Comparison of ENCODE assay signal across 12 mouse cellular contexts in genomic region chr15:101567780-101568179, GRCm38 (mm10). TPM values are rescaled to one million over a fixed set of nuclear protein-coding genes. Genes with fewer than 3 reads are reported as not detected.
DNase-seq lines count a peak whose midpoint lies in the region; ATAC-seq and TF ChIP-seq lines count a peak whose summit lies in the region.
"Had no signal": no experiment of that assay in that cellular context is flagged by ENCODE, and none has a peak within 500 bp of the region (broad histone marks: within the 10 kb centered on the region; RNA-seq: fewer than 3 reads in every experiment).

No protein-coding gene starts in this region.

- no peak overlapping the region for H3K4me2 ChIP-seq in liver, embryonic 12.5 days
- no peak overlapping the region for H3K4me2 ChIP-seq in lung, postnatal 0 days (replicated peaks; ENCODE audit: low read depth, low read length)
- H3K4me2 ChIP-seq in hindbrain, embryonic 12.5 days (replicated peaks), result no peak overlapping the region
- H3K4me2 ChIP-seq in forebrain, embryonic 12.5 days, result no peak overlapping the region

- no peaks in the 10 kb centered on the region for H3K9me3 ChIP-seq in liver, embryonic 12.5 days (replicated peaks)
- no peaks in the 10 kb centered on the region for H3K9me3 ChIP-seq in ES-Bruce4 (replicated peaks; ENCODE audit: control insufficient read depth, insufficient read depth, low read length, poor library complexity, severe bottlenecking)
- no peaks in the 10 kb centered on the region for H3K9me3 ChIP-seq in lung, postnatal 0 days (ENCODE audit: low read length)
- no peaks in the 10 kb centered on the region for H3K9me3 ChIP-seq in hindbrain, embryonic 12.5 days (replicated peaks)
- no peaks in the 10 kb centered on the region for H3K9me3 ChIP-seq in forebrain, embryonic 12.5 days

- WGBS in liver, embryonic 12.5 days (ENCODE audit: insufficient replicate concordance), result 30% methylated on average over 7 of the region's 7 CpGs
- WGBS in lung, postnatal 0 days, result 41% methylated on average over 7 of the region's 7 CpGs
- WGBS in hindbrain, embryonic 12.5 days, result 50% methylated on average over 7 of the region's 7 CpGs
- WGBS in forebrain, embryonic 12.5 days, result 43% methylated on average over 7 of the region's 7 CpGs

- peak; percentile 74 for TF ChIP-seq CTCF in ES-Bruce4 (IDR thresholded peaks at IDR 0.05; ENCODE audit: low read depth, low read length)
- peak; percentile 57 for TF ChIP-seq CTCF in lung, postnatal 0 days (IDR thresholded peaks at IDR 0.05)

- H3K9ac ChIP-seq in liver, embryonic 12.5 days, result no peak overlapping the region
- no peak overlapping the region for H3K9ac ChIP-seq in ES-Bruce4 (ENCODE audit: low read depth, poor library complexity, severe bottlenecking)
- H3K9ac ChIP-seq in lung, postnatal 0 days (replicated peaks; ENCODE audit: low read depth), result no peak overlapping the region
- H3K9ac ChIP-seq in hindbrain, embryonic 12.5 days, result no peak overlapping the region
- H3K9ac ChIP-seq in forebrain, embryonic 12.5 days, result no peak overlapping the region

- peaks cover 15% of the 10 kb centered on the region; the same call in 1 of the 2 replicates for H3K27me3 ChIP-seq in liver, embryonic 12.5 days (replicated peaks)
- H3K27me3 ChIP-seq in ES-Bruce4 (ENCODE audit: control insufficient read depth, insufficient read depth, low read length, poor library complexity, severe bottlenecking), result no peaks in the 10 kb centered on the region
- H3K27me3 ChIP-seq in lung, postnatal 0 days (replicated peaks; ENCODE audit: insufficient read depth, low read length), result no peaks in the 10 kb centered on the region
- H3K27me3 ChIP-seq in hindbrain, embryonic 12.5 days, result no peaks in the 10 kb centered on the region
- no peaks in the 10 kb centered on the region for H3K27me3 ChIP-seq in forebrain, embryonic 12.5 days

- TF ChIP-seq EP300 in ES-Bruce4 (IDR thresholded peaks at IDR 0.05; ENCODE audit: insufficient read depth, low read depth, low read length), result no peak
- no peak for TF ChIP-seq EP300 in lung, postnatal 0 days (IDR thresholded peaks at IDR 0.05)

- TF ChIP-seq POLR2A in ES-Bruce4 (IDR thresholded peaks at IDR 0.05; ENCODE audit: insufficient read depth, low read length), result no peak

- no peak overlapping the region for H3K27ac ChIP-seq in liver, embryonic 12.5 days
- no peak overlapping the region for H3K27ac ChIP-seq in ES-Bruce4 (ENCODE audit: insufficient read depth, low read length)
- no peak overlapping the region for H3K27ac ChIP-seq in lung, postnatal 0 days (ENCODE audit: low read length)
- no peak overlapping the region for H3K27ac ChIP-seq in hindbrain, embryonic 12.5 days
- no peak overlapping the region for H3K27ac ChIP-seq in forebrain, embryonic 12.5 days

- no peak for ATAC-seq in liver, embryonic 12.5 days
- ATAC-seq in lung, postnatal 0 days, result no peak
- ATAC-seq in hindbrain, embryonic 12.5 days (ENCODE audit: low FRiP score), result no peak
- ATAC-seq in forebrain, embryonic 12.5 days (ENCODE audit: low FRiP score), result no peak

- no peaks in the 10 kb centered on the region for H3K36me3 ChIP-seq in liver, embryonic 12.5 days
- no peaks in the 10 kb centered on the region for H3K36me3 ChIP-seq in ES-Bruce4 (ENCODE audit: control insufficient read depth, insufficient read depth, low read length, poor library complexity, severe bottlenecking)
- H3K36me3 ChIP-seq in lung, postnatal 0 days (ENCODE audit: insufficient read depth, low read length), result no peaks in the 10 kb centered on the region
- H3K36me3 ChIP-seq in hindbrain, embryonic 12.5 days, result no peaks in the 10 kb centered on the region
- H3K36me3 ChIP-seq in forebrain, embryonic 12.5 days (replicated peaks), result no peaks in the 10 kb centered on the region

- DNase-seq in cerebellum, adult 9-10 months, result peak; percentile 3
- no peak for DNase-seq in cerebellum, adult 18-20 months
- DNase-seq in liver, result peak; percentile 11
- DNase-seq in lung, postnatal 0 days (ENCODE audit: low spot score), result no peak
- DNase-seq: cerebellum, adult 9-11 months; heart, postnatal 14 days; layer of hippocampus, adult 9-11 months had no signal

- H3K4me1 ChIP-seq in liver, embryonic 12.5 days, result no peaks in the 10 kb centered on the region
- no peaks in the 10 kb centered on the region for H3K4me1 ChIP-seq in ES-Bruce4 (ENCODE audit: control insufficient read depth, insufficient read depth, low read length)
- H3K4me1 ChIP-seq in lung, postnatal 0 days (ENCODE audit: insufficient read depth, low read depth, low read length), result no peaks in the 10 kb centered on the region
- no peaks in the 10 kb centered on the region for H3K4me1 ChIP-seq in hindbrain, embryonic 12.5 days
- H3K4me1 ChIP-seq in forebrain, embryonic 12.5 days, result no peaks in the 10 kb centered on the region

- no peak overlapping the region for H3K4me3 ChIP-seq in liver, embryonic 12.5 days
- H3K4me3 ChIP-seq in ES-Bruce4 (ENCODE audit: low read depth, low read length), result no peak overlapping the region
- H3K4me3 ChIP-seq in lung, postnatal 0 days (ENCODE audit: low read depth, low read length), result no peak overlapping the region
- no peak overlapping the region for H3K4me3 ChIP-seq in hindbrain, embryonic 12.5 days
- no peak overlapping the region for H3K4me3 ChIP-seq in forebrain, embryonic 12.5 days (replicated peaks)

RNA-seq across cellular contexts. Expression of gene Krt90, which starts 5.0 kb away (rescaled TPM):
- polyA plus RNA-seq in liver, embryonic 12.5 days (2016; fragmentation: Nextera tagmentation; extraction: Ambion mirVana), result not detected in 2 replicates
- polyA plus RNA-seq in ES-Bruce4 (2011; ENCODE audit: insufficient read depth, insufficient read length, low read depth, missing spikeins), result not detected in 2 replicates
- polyA plus RNA-seq in lung, postnatal 0 days (2015; fragmentation: Nextera tagmentation; extraction: Ambion mirVana), result 0.05 and 0.14 TPM in 2 replicates
- 0.14 and 0.30 TPM in 2 replicates for polyA plus RNA-seq in hindbrain, embryonic 12.5 days (2016; fragmentation: Nextera tagmentation; extraction: Ambion mirVana)
- 0.11 and 0.22 TPM in 2 replicates for polyA plus RNA-seq in forebrain, embryonic 12.5 days (2016; fragmentation: Nextera tagmentation; extraction: Ambion mirVana)
- polyA plus RNA-seq: lung, embryonic 16.5 days had no signal

RNA-seq across cellular contexts. Expression of gene Krt75, which starts 5.9 kb away (rescaled TPM):
- polyA plus RNA-seq in liver, embryonic 12.5 days (2016; fragmentation: Nextera tagmentation; extraction: Ambion mirVana), result not detected in 2 replicates
- not detected in 2 replicates for polyA plus RNA-seq in ES-Bruce4 (2011; ENCODE audit: insufficient read depth, insufficient read length, low read depth, missing spikeins)
- not detected in 2 replicates for polyA plus RNA-seq in lung, postnatal 0 days (2015; fragmentation: Nextera tagmentation; extraction: Ambion mirVana)
- 0.08 and 0.18 TPM in 2 replicates for polyA plus RNA-seq in hindbrain, embryonic 12.5 days (2016; fragmentation: Nextera tagmentation; extraction: Ambion mirVana)
- 0.09 and 0.12 TPM in 2 replicates for polyA plus RNA-seq in forebrain, embryonic 12.5 days (2016; fragmentation: Nextera tagmentation; extraction: Ambion mirVana)

RNA-seq across cellular contexts. Expression of gene Krt82, which starts 17.3 kb away (rescaled TPM):
- polyA plus RNA-seq in liver, embryonic 12.5 days (2016; fragmentation: Nextera tagmentation; extraction: Ambion mirVana), result not detected in 2 replicates
- polyA plus RNA-seq in ES-Bruce4 (2011; ENCODE audit: insufficient read depth, insufficient read length, low read depth, missing spikeins), result not detected in 2 replicates
- polyA plus RNA-seq in lung, postnatal 0 days (2015; fragmentation: Nextera tagmentation; extraction: Ambion mirVana), result not detected in 2 replicates
- polyA plus RNA-seq in hindbrain, embryonic 12.5 days (2016; fragmentation: Nextera tagmentation; extraction: Ambion mirVana), result not detected in 2 replicates
- polyA plus RNA-seq in forebrain, embryonic 12.5 days (2016; fragmentation: Nextera tagmentation; extraction: Ambion mirVana), result not detected in 2 replicates
- polyA plus RNA-seq: lung, embryonic 16.5 days had no signal

RNA-seq across cellular contexts. Expression of gene Krt84, which starts 35.2 kb away (rescaled TPM):
- polyA plus RNA-seq in liver, embryonic 12.5 days (2016; fragmentation: Nextera tagmentation; extraction: Ambion mirVana), result not detected in 2 replicates
- polyA plus RNA-seq in ES-Bruce4 (2011; ENCODE audit: insufficient read depth, insufficient read length, low read depth, missing spikeins), result not detected in 2 replicates
- not detected in 2 replicates for polyA plus RNA-seq in lung, postnatal 0 days (2015; fragmentation: Nextera tagmentation; extraction: Ambion mirVana)
- polyA plus RNA-seq in hindbrain, embryonic 12.5 days (2016; fragmentation: Nextera tagmentation; extraction: Ambion mirVana), result not detected in 2 replicates
- polyA plus RNA-seq in forebrain, embryonic 12.5 days (2016; fragmentation: Nextera tagmentation; extraction: Ambion mirVana), result not detected in 2 replicates
- polyA plus RNA-seq: lung, embryonic 16.5 days had no signal

RNA-seq across cellular contexts. Expression of gene Gm49425, which starts 50.7 kb away (rescaled TPM):
- not detected in 2 replicates for polyA plus RNA-seq in liver, embryonic 12.5 days (2016; fragmentation: Nextera tagmentation; extraction: Ambion mirVana)
- not detected in 2 replicates for polyA plus RNA-seq in ES-Bruce4 (2011; ENCODE audit: insufficient read depth, insufficient read length, low read depth, missing spikeins)
- not detected in 2 replicates for polyA plus RNA-seq in lung, postnatal 0 days (2015; fragmentation: Nextera tagmentation; extraction: Ambion mirVana)
- not detected in 2 replicates for polyA plus RNA-seq in hindbrain, embryonic 12.5 days (2016; fragmentation: Nextera tagmentation; extraction: Ambion mirVana)
- not detected in 2 replicates for polyA plus RNA-seq in forebrain, embryonic 12.5 days (2016; fragmentation: Nextera tagmentation; extraction: Ambion mirVana)
- polyA plus RNA-seq: lung, embryonic 16.5 days had no signal

Comparison
In these comparisons a context has a peak if more than half of its experiments do, and no peak if none do; other contexts are left out.
1. DNase-seq: peak in cerebellum, adult 9-10 months (single experiment) and liver (single experiment); none in cerebellum, adult 18-20 months (0 of 2) and lung, postnatal 0 days (single experiment).